Mouse (Mus musculus): Measurements from ENCODE around the gene Wdr24.

Wdr24 gene

GRCm38 (mm10) chr17:25831451-25832281 lies 8.2 kb downstream of the Wdr24 start:
- no peak for DNase-seq (ENCODE audit: low spot score in 2 of 2)

GRCm38 (mm10) chr17:25832436-25833290 lies 9.2 kb downstream of the Wdr24 start:
- peak; percentile 99 for DNase-seq (ENCODE audit: low spot score in 2 of 2)

DNA sequence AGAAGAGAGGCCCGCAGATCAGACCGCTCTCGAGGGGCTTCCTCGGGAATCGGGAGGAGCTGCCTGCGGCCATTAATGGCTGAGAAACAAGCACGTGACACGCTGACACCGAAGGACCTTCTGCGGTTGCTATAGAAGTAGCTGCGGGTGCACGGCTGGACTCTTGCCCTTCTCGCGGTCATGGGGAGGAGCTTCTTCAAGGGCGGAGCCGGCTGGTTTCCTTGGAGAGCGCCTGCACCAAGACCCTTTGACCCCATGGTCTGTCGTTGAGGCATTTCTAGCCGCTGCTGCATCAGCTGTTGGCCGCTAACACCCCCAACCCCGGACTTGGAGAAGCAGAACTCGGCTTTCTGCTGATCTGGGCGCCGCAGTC lies 9.8 kb downstream of the Wdr24 start, which contains the start of gene Stub1:
Stub1 (minus strand) TSS at position 114 of the 373 bp plus-strand sequence.
- peak; percentile 83 to 93 for DNase-seq (ENCODE audit: low spot score in 2 of 2)

GRCm38 (mm10) chr17:25833961-25834594 lies 10.7 kb downstream of the Wdr24 start:
- no peak for DNase-seq (ENCODE audit: low spot score in 2 of 2)

DNA sequence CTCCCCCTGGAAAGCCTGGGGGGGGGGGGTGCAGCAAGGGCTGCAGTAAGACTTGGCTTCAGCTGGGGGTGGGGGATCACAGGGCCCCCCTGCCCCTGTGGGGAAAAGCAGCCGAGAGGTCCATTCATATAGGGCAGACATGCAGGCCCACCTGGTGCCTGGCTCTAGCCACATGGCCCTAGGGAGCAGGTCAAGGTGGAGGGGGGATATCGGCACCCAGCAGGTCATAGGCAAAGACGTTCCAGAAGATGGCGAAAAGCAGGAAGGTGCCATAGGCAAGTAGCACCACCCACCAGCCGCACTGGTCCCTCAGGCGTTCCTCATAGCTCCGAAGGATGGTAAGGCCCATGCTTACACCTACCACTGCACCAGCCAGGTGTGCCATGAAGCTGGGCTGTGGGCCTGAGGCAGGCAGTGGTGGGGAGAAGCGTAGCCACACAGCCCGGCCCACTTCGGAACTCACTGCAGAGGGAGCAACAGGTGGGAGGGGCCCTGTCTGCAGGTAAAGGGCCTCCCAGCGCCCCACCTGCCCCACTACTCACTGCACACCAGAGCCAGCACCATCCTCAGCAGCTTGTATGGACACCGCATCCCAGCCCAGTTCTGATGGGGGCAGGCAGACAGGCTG lies 11.3 kb downstream of the Wdr24 start:
- no peak for DNase-seq (ENCODE audit: low spot score in 2 of 2)

- DNase-seq (ENCODE audit: low spot score in 2 of 2): no peak
Measured at GRCm38 (mm10) chr17:25835301-25835700, 11.9 kb downstream of the Wdr24 start.

DNA sequence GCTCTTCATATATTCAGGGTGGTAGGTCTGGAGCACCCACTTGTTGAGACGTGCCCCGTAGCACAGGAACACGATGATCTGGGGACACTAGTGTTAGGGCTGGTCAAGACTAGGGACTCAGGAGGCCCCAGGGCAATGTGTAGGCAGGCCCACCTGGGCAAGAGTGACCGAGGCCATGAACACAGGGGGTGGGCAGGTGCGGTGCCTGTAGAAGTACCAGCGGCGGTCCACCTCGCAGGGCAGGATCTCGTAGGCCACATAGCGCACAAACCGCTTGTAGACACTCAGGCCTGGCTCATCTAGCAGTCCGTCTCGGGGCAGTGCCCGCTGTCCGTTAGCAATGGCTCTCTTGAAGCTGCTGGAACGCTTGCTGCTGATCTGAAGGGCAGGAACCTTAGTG lies 12.4 kb downstream of the Wdr24 start:
- no peak for DNase-seq (ENCODE audit: low spot score in 2 of 2)

- peak in 1 of 2 experiments; percentile 62 for DNase-seq (ENCODE audit: low spot score in 2 of 2)
Measured at GRCm38 (mm10) chr17:25836397-25837075, 13.1 kb downstream of the Wdr24 start.

GRCm38 (mm10) chr17:25837076-25837410 lies 13.6 kb downstream of the Wdr24 start, which contains the start of gene Rhbdl1:
Rhbdl1 (minus strand) TSS chr17:25837295.
- peak in 1 of 2 experiments; percentile 79 for DNase-seq (ENCODE audit: low spot score in 2 of 2)

GRCm38 (mm10) chr17:25837533-25837932 lies 14.1 kb downstream of the Wdr24 start:
- no peak for DNase-seq (ENCODE audit: low spot score in 2 of 2)

DNA sequence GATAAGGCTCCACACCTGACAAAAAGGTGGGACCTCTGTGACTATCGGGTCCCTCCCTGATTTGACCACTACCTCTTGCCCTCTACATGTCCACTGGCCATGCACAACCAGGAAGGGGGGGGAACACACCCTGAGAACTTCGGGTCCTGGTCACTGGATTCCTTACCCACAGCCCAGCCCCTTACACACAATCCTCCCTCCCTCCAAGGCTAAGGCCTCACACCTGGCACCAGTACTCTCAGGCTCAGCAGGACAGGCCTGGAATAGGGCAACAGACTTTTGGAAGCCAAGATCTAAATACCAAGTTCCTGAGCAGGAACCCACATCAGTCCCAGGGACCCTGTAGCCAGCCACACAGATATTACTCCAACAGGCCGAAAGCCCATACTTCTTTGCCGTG lies 15.5 kb downstream of the Wdr24 start:
- DNase-seq (ENCODE audit: low spot score in 2 of 2): no peak

GRCm38 (mm10) chr17:25839455-25840235 lies 16.2 kb downstream of the Wdr24 start:
- no peak for DNase-seq (ENCODE audit: low spot score in 2 of 2)

- DNase-seq (ENCODE audit: low spot score in 2 of 2): no peak
Measured at GRCm38 (mm10) chr17:25840519-25840918, 17.1 kb downstream of the Wdr24 start.

DNA sequence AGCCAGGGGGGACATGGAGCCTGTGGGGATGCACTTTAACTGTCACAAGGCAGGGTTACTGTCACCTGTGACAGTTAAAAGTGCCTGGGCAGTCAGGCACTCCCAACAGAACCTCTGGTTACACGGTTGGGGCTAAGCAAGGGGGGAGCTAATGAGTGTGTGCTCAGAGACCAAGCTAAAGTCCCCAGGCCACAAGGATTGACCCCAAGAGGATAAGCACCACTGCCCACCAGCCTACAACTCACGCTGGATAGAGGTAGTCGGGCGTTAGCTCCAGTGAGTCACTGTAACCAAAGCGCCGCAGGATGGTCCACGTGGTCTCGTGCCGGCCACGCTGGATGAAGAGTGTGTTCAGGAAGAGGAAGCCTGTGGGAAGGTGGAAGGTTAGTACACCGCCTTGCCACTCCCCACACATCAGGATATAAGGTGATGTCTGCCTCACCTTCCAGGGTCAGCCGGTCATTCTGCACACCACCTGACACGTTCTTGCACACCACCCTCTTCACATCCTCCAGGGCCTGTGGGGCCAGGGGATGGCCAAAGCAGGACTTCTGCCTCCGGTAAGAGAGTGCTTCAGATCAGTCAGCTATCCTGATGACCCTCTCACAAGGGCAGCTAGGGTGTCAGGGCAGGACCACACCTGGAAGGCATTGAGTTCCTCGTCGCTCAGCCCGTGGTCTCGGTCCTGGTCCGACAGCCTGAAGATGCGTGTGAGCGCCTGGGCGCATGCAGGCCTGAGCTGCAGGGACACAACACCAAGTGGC lies 17.9 kb downstream of the Wdr24 start, which contains the start of gene Gm20683:
Gm20683 (minus strand) TSS at position 647 of the 764 bp plus-strand sequence.
- no peak for DNase-seq (ENCODE audit: low spot score in 2 of 2)

DNA sequence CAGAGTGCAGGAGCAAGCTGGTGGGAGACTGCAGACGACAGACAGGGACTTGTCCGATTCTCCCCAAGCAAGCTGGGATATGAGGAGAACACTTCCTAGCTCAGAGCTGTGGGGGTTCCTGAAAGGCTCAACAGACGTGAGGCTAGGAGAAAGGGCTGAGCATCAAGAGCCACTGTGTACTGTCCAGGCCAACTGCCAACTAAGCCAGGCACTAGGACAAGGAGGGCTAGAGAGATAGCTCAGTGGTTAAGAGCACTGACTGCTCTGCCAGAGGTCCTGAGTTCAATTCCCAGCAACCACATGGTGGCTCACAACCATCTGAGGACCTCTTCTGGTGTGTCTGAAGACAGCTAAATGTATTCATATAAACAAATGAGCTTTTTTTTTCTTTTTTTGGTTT lies 19.1 kb downstream of the Wdr24 start:
- DNase-seq (ENCODE audit: low spot score in 2 of 2): no peak

GRCm38 (mm10) chr17:25843122-25843521 lies 19.7 kb downstream of the Wdr24 start:
- no peak for DNase-seq (ENCODE audit: low spot score in 2 of 2)

- no peak for DNase-seq (ENCODE audit: low spot score in 2 of 2)
Measured at GRCm38 (mm10) chr17:25843636-25844395, 20.4 kb downstream of the Wdr24 start.

DNA sequence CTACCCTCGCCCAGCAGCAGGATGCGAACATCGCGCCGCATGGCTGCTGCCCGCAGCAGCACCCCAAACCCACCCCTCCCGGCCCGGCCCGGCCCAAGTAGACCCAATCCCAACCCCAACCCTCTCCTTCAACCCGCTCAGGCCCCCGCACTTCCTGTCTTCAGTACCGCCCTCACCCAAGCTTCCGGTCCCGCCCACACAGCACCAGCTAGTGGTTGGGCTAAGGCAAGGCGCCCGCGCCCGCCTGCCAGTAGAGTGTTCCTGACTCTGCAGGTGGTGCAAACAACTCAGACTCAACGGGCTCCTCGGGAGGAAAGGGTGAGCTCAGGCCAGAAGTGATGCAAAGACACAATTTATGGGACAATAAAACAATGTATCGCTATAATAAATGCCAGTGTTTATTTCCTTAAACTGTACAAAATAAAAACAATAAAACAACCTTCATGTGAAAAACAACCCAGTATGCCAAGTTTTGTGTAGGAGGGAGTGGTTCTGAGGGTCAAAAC lies 21.0 kb downstream of the Wdr24 start, which contains the start of gene Rhot2:
Rhot2 (minus strand) TSS at position 456 of the 506 bp plus-strand sequence.
- peak; percentile 91 to 97 for DNase-seq (ENCODE audit: low spot score in 2 of 2)
